Mouse (Mus musculus) forebrain, postnatal 0 days (tissue): ENCODE results near the gene Sirt1. TPM values are rescaled to one million over a fixed set of nuclear protein-coding genes. Genes with fewer than 3 reads are reported as not detected.
A peak's percentile ranks its signal among the peaks of the same experiment; 100 is the strongest.

Source experiments
- ATAC-seq: fragments of 200-750 bp; cut with Nextera tagmentation; 2 replicates; pipeline ENCODE4 v1.8.0; 2017; ENCODE audit warnings: mild to moderate bottlenecking, moderate library complexity
- DNase-seq: peaks from one replicate; pipeline ENCODE4 v3.0.0-alpha.2; 2015
- H3K27ac ChIP-seq: fragments of 300-500 bp; sonication (generic); 2 replicates; pipeline ENCODE4 v1.5.1; 2014; ENCODE audit warnings: low read depth, mild to moderate bottlenecking, antibody characterized with exemption, low read length, moderate library complexity, mixed read lengths
- H3K27me3 ChIP-seq: fragments of 300-500 bp; sonication (generic); 2 replicates; pipeline ENCODE4 v1.6.1; 2014; ENCODE audit warnings: mild to moderate bottlenecking, low read length, mixed read lengths; ENCODE audit not compliant: insufficient read depth
- H3K36me3 ChIP-seq: fragments of 300-500 bp; sonication (generic); 2 replicates; pipeline ENCODE4 v1.6.1; 2014; ENCODE audit warnings: mild to moderate bottlenecking, moderate library complexity; ENCODE audit not compliant: insufficient read depth
- H3K4me1 ChIP-seq: fragments of 300-500 bp; sonication (generic); 2 replicates; pipeline ENCODE4 v1.6.1; 2014; ENCODE audit warnings: antibody characterized with exemption; ENCODE audit not compliant: insufficient read depth
- H3K4me2 ChIP-seq: fragments of 300-500 bp; sonication (generic); 2 replicates; pipeline ENCODE4 v1.6.1; 2014; ENCODE audit warnings: low read depth, mild to moderate bottlenecking, moderate library complexity
- H3K4me3 ChIP-seq: fragments of 300-500 bp; sonication (generic); 2 replicates; pipeline ENCODE4 v1.5.1; 2014; ENCODE audit warnings: low read depth, low read length, mixed read lengths
- H3K9ac ChIP-seq: fragments of 300-500 bp; sonication (generic); 2 replicates; pipeline ENCODE4 v1.6.1; 2014; ENCODE audit warnings: mild to moderate bottlenecking
- H3K9me3 ChIP-seq: fragments of 300-500 bp; sonication (generic); 2 replicates; pipeline ENCODE4 v1.6.1; 2016; ENCODE audit warnings: low read length
- CTCF ChIP-seq: sonication (generic); IDR thresholded peaks from 2 replicates; pipeline ENCODE4 v1.5.1; 2016; ENCODE audit warnings: antibody characterized with exemption, control low read depth, low read depth
- WGBS: fragments of 180-500 bp; shearing (Covaris S2); extraction: QIAGEN DNeasy Blood & Tissue Kit; methylation state at CpG from one replicate; pipeline ENCODE4 v1.1.7; 2014; 5-methylcytosine and 5-hydroxymethylcytosine counted together
- polyA plus RNA-seq: library from polyadenylated mRNA; unstranded; fragments of >200 nt; fragmentation: Nextera tagmentation; extraction: Ambion mirVana; gene quantifications from 2 replicates; pipeline ENCODE4 v1.2.1, GENCODE M21; 2015
- total RNA-seq: library from RNA; depleted of rRNA; stranded (reverse); fragments of >200 nt; gene quantifications from 2 replicates; pipeline ENCODE4 v1.2.3, GENCODE M21; 2014

The Sirt1 gene
- total and polyA plus RNA-seq, 2 experiments from 2014 or later, result 3.3 to 28.3 TPM

DNA sequence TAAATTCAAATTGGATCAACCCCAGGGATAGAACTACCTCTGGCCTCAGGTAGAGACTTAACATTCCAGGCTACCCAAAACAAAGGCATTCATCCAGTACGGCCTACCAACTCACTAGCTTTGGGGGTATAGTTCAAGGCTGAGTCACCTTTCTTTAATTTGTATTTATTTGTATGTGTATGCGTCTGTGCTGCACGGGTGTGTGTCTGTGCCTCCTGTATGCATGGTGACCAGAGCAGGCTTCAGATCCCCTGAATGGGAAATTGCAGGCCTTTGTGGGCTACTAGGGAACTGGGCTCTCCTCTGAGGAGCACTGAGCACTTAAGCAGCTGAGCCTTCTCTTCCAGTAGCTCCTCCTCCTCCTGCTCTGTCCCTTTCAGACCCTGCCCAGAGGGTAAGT, 33.2 kb downstream of the Sirt1 start:
- ATAC-seq, result no peak
- H3K4me1 ChIP-seq, result peaks cover 4% of the 10 kb centered on the region; the same call in 1 of the 2 replicates
- H3K27ac ChIP-seq, result no peak overlapping the region
- no peak for DNase-seq
- no peak overlapping the region for H3K4me2 ChIP-seq
- no peak for TF ChIP-seq CTCF
- WGBS, result 35% methylated on average over 3 of the region's 3 CpGs
- no peaks in the 10 kb centered on the region for H3K36me3 ChIP-seq
- no peaks in the 10 kb centered on the region for H3K27me3 ChIP-seq
- no peaks in the 10 kb centered on the region for H3K9me3 ChIP-seq
- no peak overlapping the region for H3K9ac ChIP-seq
- H3K4me3 ChIP-seq, result no peak overlapping the region

DNA sequence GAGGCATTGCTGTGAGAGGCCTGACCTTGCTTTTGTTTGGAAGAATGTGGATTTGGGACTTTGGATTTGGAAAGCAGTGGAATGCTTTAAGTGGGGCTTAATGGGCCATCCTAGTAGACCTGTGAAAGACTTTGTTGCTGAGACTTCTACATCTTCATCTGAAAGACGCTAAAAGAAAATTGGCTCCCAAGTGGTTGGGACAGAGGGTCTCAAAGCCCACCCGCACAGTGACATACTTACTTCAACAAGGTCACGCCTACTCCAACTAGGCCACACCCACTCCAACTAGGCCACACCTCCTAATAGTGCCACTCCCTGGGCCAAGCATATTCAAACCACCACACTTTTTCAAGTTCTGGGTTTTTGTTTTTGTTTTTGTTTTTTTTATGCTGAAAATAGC, 36.8 kb downstream of the Sirt1 start:
- no peak for ATAC-seq
- Histone ChIP-seq H3K27ac (no peak overlapping the region), H3K4me3 (no peak overlapping the region), H3K9ac (no peak overlapping the region), H3K4me1 (no peaks in the 10 kb centered on the region), H3K9me3 (no peaks in the 10 kb centered on the region), H3K36me3 (no peaks in the 10 kb centered on the region), H3K27me3 (no peaks in the 10 kb centered on the region), H3K4me2 (no peak overlapping the region)
- no peak for TF ChIP-seq CTCF
- 94% methylated on average over 3 of the region's 3 CpGs for WGBS
- DNase-seq, result no peak

DNA sequence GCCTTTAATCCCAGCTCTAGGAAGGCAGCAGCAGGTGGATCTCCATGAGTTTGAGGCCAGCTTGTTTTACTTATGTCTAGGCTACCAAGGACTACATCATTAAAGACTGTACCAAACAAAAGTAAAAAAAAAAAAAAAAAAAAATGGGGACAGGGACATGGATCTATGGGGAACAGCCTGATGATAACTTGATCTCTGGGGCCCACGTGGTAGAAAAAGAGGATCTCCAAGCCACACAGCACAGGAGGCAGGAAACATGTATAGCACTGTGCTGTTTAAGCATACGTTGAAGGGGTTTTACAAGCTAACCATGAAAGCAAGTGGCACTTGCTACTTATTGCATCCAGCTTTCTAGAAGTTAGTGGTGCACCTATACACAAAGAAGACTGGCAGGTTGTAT, 40.2 kb downstream of the Sirt1 start:
- Histone ChIP-seq H3K4me1 (peaks cover 18% of the 10 kb centered on the region), H3K4me3 (no peak overlapping the region), H3K4me2 (no peak overlapping the region), H3K27ac (no peak overlapping the region), H3K9ac (no peak overlapping the region), H3K36me3 (no peaks in the 10 kb centered on the region), H3K9me3 (no peaks in the 10 kb centered on the region), H3K27me3 (no peaks in the 10 kb centered on the region)
- ATAC-seq (no peak), DNase-seq (no peak)
- 79% methylated on average over 2 of the region's 2 CpGs for WGBS
- TF ChIP-seq CTCF, result no peak

DNA sequence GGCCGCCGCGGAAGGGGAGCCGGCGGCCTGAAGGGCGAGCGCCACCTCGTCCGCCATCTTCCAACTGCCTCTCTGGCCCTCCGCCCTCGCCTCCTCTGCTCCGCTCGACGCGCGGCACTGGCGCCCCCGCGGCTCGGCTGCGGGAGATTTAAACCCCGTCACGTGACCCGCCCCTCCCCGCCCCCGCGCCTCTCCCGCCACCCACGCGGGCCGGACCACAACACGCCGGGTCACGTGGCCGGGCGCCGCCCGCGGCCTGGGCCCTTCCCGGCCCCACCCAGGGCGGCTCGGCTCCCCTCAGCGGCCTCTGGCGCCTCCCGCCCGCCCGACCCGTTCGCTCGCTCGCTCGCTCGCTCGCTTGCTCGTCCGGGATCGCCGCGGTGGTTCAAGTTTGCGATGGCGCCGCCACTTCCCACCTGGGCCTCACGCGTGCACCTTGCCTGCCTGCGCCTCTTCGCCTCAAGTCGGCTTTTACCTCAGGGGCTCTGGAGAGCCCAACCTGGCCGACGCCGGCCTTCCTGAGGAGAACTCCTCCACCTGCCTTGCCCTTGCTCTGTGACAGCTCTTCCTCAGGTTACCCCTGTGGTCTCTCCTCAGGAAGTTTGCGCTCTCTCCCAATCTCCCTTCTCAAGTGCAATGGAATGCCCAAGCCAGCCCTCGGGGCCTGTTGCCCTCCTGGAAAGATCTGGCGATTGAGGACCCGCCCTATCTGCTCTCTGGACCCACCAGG, 42.4 kb downstream of the Sirt1 start:
- H3K36me3 ChIP-seq, result peaks cover 5% of the 10 kb centered on the region
- peak overlapping the region; percentile 87 for H3K4me3 ChIP-seq
- H3K27ac ChIP-seq, result peak overlapping the region; percentile 91
- WGBS, result 1% methylated on average over 63 of the region's 74 CpGs
- DNase-seq (peak; percentile 91), ATAC-seq (peak; percentile 94)
- peak; percentile 36 for TF ChIP-seq CTCF
- H3K27me3 ChIP-seq, result no peaks in the 10 kb centered on the region
- H3K9me3 ChIP-seq, result no peaks in the 10 kb centered on the region
- peak overlapping the region; percentile 91 for H3K9ac ChIP-seq
- H3K4me1 ChIP-seq, result peaks cover 18% of the 10 kb centered on the region
- H3K4me2 ChIP-seq, result peak overlapping the region; percentile 86

DNA sequence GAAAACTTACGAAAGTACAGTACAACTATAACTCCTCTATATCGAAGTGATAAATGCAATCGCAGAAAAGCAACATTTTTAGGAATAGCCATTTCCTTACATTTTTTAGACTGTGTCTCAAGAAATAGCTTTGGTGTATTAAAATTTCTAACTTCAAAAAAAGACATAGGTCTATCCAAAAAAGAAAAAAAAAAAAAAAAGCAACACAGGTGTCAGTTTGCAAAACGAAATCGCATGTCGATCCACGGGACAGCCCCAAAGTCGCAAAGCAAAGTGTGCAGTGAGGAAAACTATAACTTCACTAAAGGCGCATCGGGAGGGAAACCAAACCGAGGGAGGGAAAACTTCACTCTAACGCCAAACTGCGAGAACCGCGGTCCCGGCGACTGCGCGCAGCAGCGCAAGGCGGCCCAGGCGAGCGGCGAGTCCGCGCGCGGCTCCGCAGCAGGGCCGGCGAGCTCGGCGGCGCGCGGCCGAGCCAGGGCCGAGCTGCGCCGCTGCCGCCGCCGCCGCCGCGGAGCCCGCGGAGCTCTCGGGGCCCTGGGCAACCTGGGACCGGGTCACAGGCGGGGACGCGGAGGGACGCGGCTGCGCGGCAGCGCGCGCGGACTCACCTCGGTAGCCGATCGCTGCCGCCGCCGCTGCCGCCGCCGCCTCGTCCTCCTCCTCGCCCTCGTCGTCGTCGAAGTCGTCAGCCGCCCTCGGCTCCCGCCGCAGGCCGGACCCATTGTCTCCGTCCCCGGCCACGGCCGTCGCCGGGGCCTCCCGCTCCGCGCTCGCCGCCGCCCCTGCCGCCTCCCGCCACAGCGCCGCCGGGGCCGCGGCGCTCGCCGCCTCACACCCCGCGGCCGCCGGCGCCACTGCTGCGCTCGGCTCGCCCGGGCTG, 43.3 kb downstream of the Sirt1 start:
- H3K4me2 ChIP-seq, result peak overlapping the region; percentile 86
- no peaks in the 10 kb centered on the region for H3K9me3 ChIP-seq
- H3K27me3 ChIP-seq, result no peaks in the 10 kb centered on the region
- peaks cover 12% of the 10 kb centered on the region for H3K36me3 ChIP-seq
- peak overlapping the region; percentile 91 for H3K9ac ChIP-seq
- 1% methylated on average over 97 of the region's 113 CpGs for WGBS
- peak overlapping the region; percentile 91 for H3K27ac ChIP-seq
- peaks cover 18% of the 10 kb centered on the region for H3K4me1 ChIP-seq
- ATAC-seq (peak; percentile 83), DNase-seq (peak; percentile 56)
- peak overlapping the region; percentile 87 for H3K4me3 ChIP-seq
- TF ChIP-seq CTCF, result no peak

DNA sequence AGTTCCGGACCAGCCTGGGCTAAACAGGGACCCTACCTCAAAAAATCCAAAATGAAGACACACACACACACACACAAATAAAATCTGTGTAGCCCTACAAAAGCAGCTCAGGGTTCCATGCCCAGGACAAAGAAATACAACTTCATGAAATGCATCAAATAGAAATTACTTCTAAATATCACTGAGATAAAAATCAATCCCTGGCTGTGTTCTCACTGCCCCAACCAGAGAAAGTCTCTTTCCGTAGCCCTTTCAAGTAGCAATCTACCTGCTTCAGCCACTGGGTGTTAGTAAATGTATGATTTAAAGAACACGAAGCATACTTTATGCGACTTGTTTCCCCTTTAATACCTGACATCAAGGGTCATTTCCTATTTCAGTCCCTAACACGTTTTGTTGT, 44.2 kb downstream of the Sirt1 start:
- peak overlapping the region; percentile 23; the same call in 1 of the 2 replicates for H3K9ac ChIP-seq
- TF ChIP-seq CTCF, result no peak
- no peak overlapping the region for H3K27ac ChIP-seq
- no peaks in the 10 kb centered on the region for H3K9me3 ChIP-seq
- H3K4me3 ChIP-seq, result peak overlapping the region; percentile 87
- peaks cover 19% of the 10 kb centered on the region for H3K36me3 ChIP-seq
- H3K4me1 ChIP-seq, result peaks cover 18% of the 10 kb centered on the region
- peak overlapping the region; percentile 86 for H3K4me2 ChIP-seq
- ATAC-seq (no peak), DNase-seq (no peak)
- WGBS, result 23% methylated on average over 5 of the region's 5 CpGs
- no peaks in the 10 kb centered on the region for H3K27me3 ChIP-seq

DNA sequence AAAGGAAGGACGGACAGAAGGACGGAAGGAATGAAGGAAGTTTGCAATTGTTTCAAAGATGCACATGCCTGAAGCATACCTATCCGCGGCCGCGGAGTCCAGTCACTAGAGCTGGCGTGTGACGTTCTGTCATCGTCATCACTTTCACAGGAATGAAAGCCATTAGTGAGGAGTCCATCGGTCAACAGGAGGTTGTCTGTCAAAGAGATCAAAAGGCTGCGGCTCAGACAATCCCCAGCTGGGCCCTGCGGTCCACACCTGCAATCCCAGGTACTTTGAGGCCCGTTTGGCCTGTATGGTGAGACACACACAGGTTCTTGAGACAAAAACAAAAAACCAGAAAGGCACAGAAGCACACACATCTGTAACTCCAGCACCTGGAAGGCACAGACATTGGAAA, 44.6 kb downstream of the Sirt1 start:
- Histone ChIP-seq H3K4me2 (peak overlapping the region; percentile 86), H3K27me3 (no peaks in the 10 kb centered on the region), H3K9me3 (no peaks in the 10 kb centered on the region), H3K36me3 (peaks cover 19% of the 10 kb centered on the region), H3K4me3 (peak overlapping the region; percentile 87), H3K9ac (peak overlapping the region; percentile 23; the same call in 1 of the 2 replicates), H3K4me1 (peaks cover 18% of the 10 kb centered on the region), H3K27ac (no peak overlapping the region)
- 63% methylated on average over 13 of the region's 13 CpGs for WGBS
- DNase-seq (no peak), ATAC-seq (no peak)
- TF ChIP-seq CTCF, result no peak
